Mouse (Mus musculus) neural tube, embryonic 13.5 days (tissue): ENCODE results near the gene Serpinb12. TPM values are rescaled to one million over a fixed set of nuclear protein-coding genes. Genes with fewer than 3 reads are reported as not detected.

ENCODE experiments used
- ATAC-seq: fragments of 200-750 bp; cut with Nextera tagmentation; 2 replicates; pipeline ENCODE4 v1.8.0; 2017; ENCODE audit warnings: low read depth, mild to moderate bottlenecking, moderate TSS enrichment, moderate library complexity
- H3K27ac ChIP-seq: fragments of 300-500 bp; sonication (generic); replicated peaks from 2 replicates; pipeline ENCODE4 v1.5.1; 2015; ENCODE audit warnings: moderate library complexity, mild to moderate bottlenecking, inconsistent platforms
- H3K27me3 ChIP-seq: fragments of 300-500 bp; sonication (generic); 2 replicates; pipeline ENCODE4 v1.6.1; 2015; ENCODE audit warnings: mild to moderate bottlenecking, inconsistent platforms
- H3K36me3 ChIP-seq: fragments of 300-500 bp; sonication (generic); 2 replicates; pipeline ENCODE4 v1.6.1; 2015; ENCODE audit warnings: mild to moderate bottlenecking, inconsistent platforms
- H3K4me1 ChIP-seq: fragments of 300-500 bp; sonication (generic); replicated peaks from 2 replicates; pipeline ENCODE4 v1.6.1; 2015; ENCODE audit warnings: inconsistent platforms
- H3K4me2 ChIP-seq: fragments of 300-500 bp; sonication (generic); 2 replicates; pipeline ENCODE4 v1.6.1; 2015; ENCODE audit warnings: inconsistent platforms, mild to moderate bottlenecking, moderate library complexity
- H3K4me3 ChIP-seq: fragments of 300-500 bp; sonication (generic); 2 replicates; pipeline ENCODE4 v1.5.1; 2015; ENCODE audit warnings: mild to moderate bottlenecking, inconsistent platforms
- H3K9ac ChIP-seq: fragments of 300-500 bp; sonication (generic); 2 replicates; pipeline ENCODE4 v1.6.1; 2015; ENCODE audit warnings: moderate library complexity, mild to moderate bottlenecking, inconsistent platforms
- H3K9me3 ChIP-seq: fragments of 300-500 bp; sonication (generic); 2 replicates; pipeline ENCODE4 v1.6.1; 2016; ENCODE audit warnings: inconsistent platforms
- WGBS: fragments of 180-500 bp; shearing (Covaris S2); methylation state at CpG from one replicate; pipeline ENCODE4 v1.1.7; 2015; 5-methylcytosine and 5-hydroxymethylcytosine counted together
- polyA plus RNA-seq: library from polyadenylated mRNA; unstranded; fragments of >200 nt; fragmentation: Nextera tagmentation; extraction: Ambion mirVana; gene quantifications from 2 replicates; pipeline ENCODE4 v1.2.1, GENCODE M21; 2015

Gene Serpinb12
- polyA plus RNA-seq, 1 experiment from 2014 or later = 0.11 TPM

- Histone ChIP-seq H3K36me3 (no peaks in the 10 kb centered on the region), H3K9me3 (no peaks in the 10 kb centered on the region), H3K4me3 (no peak overlapping the region), H3K4me2 (no peak overlapping the region), H3K4me1 (no peaks in the 10 kb centered on the region), H3K27me3 (no peaks in the 10 kb centered on the region), H3K27ac (no peak overlapping the region), H3K9ac (no peak overlapping the region)
- no peak for ATAC-seq
- 80% methylated on average over 3 of the region's 3 CpGs for WGBS
Measured at GRCm38 (mm10) chr1:107006316-107006715, 72.1 kb downstream of the Serpinb12 start.

Other genes starting within 250 kb of the Serpinb12 start
- gene Bcl2, start 220.2 kb upstream of the Serpinb12 start, polyA plus RNA-seq = 14.3 and 14.9 TPM in 2 replicates
- 10.9 and 11.3 TPM in 2 replicates for gene Kdsr, start 174.7 kb upstream of the Serpinb12 start, polyA plus RNA-seq
- 45.0 and 46.7 TPM in 2 replicates for gene Vps4b, start 137.7 kb upstream of the Serpinb12 start, polyA plus RNA-seq
- not detected in 2 replicates for gene Serpinb5, start 73.3 kb upstream of the Serpinb12 start, polyA plus RNA-seq
- not detected in 2 replicates for gene Serpinb13, start 46.5 kb downstream of the Serpinb12 start, polyA plus RNA-seq
- not detected in 2 replicates for gene Serpinb3a, start 117.9 kb downstream of the Serpinb12 start, polyA plus RNA-seq
- not detected in 2 replicates for gene Serpinb3d, start 149.1 kb downstream of the Serpinb12 start, polyA plus RNA-seq